Mouse (Mus musculus) forebrain, embryonic 12.5 days (tissue): ENCODE measurements around the gene Dscam. TPM values are rescaled to one million over a fixed set of nuclear protein-coding genes. Genes with fewer than 3 reads are reported as not detected.

ENCODE experiments used
- ATAC-seq: fragments of 200-750 bp; cut with Nextera tagmentation; 2 replicates; pipeline ENCODE4 v1.8.0; 2017; ENCODE audit warnings: moderate TSS enrichment; ENCODE audit not compliant: low FRiP score
- H3K27ac ChIP-seq: fragments of 300-500 bp; sonication (generic); 2 replicates; pipeline ENCODE4 v1.5.1; 2016; ENCODE audit warnings: mild to moderate bottlenecking
- H3K27me3 ChIP-seq: fragments of 300-500 bp; sonication (generic); 2 replicates; pipeline ENCODE4 v1.6.1; 2016; ENCODE audit warnings: mild to moderate bottlenecking
- H3K36me3 ChIP-seq: fragments of 300-500 bp; sonication (generic); replicated peaks from 2 replicates; pipeline ENCODE4 v1.6.1; 2016; ENCODE audit warnings: mild to moderate bottlenecking
- H3K4me1 ChIP-seq: fragments of 300-500 bp; sonication (generic); 2 replicates; pipeline ENCODE4 v1.6.1; 2016
- H3K4me2 ChIP-seq: fragments of 300-500 bp; sonication (generic); 2 replicates; pipeline ENCODE4 v1.6.1; 2016; ENCODE audit warnings: mild to moderate bottlenecking, moderate library complexity
- H3K4me3 ChIP-seq: fragments of 300-500 bp; sonication (generic); replicated peaks from 2 replicates; pipeline ENCODE4 v1.5.1; 2016; ENCODE audit warnings: mild to moderate bottlenecking
- H3K9ac ChIP-seq: fragments of 300-500 bp; sonication (generic); 2 replicates; pipeline ENCODE4 v1.6.1; 2016; ENCODE audit warnings: mild to moderate bottlenecking
- H3K9me3 ChIP-seq: fragments of 300-500 bp; sonication (generic); 2 replicates; pipeline ENCODE4 v1.6.1; 2016
- WGBS: fragments of 180-500 bp; shearing (Covaris S2); methylation state at CpG from one replicate; pipeline ENCODE4 v1.1.7; 2016; 5-methylcytosine and 5-hydroxymethylcytosine counted together
- polyA plus RNA-seq: library from polyadenylated mRNA; unstranded; fragments of >200 nt; fragmentation: Nextera tagmentation; extraction: Ambion mirVana; gene quantifications from 2 replicates; pipeline ENCODE4 v1.2.1, GENCODE M21; 2016

Gene Dscam
- polyA plus RNA-seq, 1 experiment from 2014 or later = 2.6 TPM

DNA sequence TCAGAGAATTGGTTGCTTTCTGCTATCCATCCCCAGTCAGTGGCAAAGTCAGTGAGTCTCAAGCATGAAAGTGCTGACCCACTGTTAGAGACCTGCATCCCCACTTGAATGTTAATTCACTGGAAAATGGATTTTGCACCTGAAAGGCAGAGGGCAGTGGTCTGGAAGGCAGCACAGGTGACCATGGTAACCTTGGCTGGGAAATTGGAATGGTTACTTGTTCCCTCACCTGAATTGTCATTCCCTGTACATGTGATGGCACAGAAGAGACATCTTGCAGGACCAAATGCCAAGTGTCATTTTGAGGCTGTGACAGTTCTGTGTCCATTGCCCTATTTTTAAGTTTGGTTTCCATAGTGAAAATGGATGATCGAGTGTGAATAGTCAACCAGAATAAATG, 434.1 kb downstream of the Dscam start:
- Histone ChIP-seq H3K27ac (no peak overlapping the region), H3K9me3 (no peaks in the 10 kb centered on the region), H3K9ac (no peak overlapping the region), H3K4me3 (no peak overlapping the region), H3K4me1 (no peaks in the 10 kb centered on the region), H3K4me2 (no peak overlapping the region), H3K36me3 (no peaks in the 10 kb centered on the region), H3K27me3 (no peaks in the 10 kb centered on the region)
- no peak for ATAC-seq
- 83% methylated on average over 1 of the region's 1 CpGs for WGBS

DNA sequence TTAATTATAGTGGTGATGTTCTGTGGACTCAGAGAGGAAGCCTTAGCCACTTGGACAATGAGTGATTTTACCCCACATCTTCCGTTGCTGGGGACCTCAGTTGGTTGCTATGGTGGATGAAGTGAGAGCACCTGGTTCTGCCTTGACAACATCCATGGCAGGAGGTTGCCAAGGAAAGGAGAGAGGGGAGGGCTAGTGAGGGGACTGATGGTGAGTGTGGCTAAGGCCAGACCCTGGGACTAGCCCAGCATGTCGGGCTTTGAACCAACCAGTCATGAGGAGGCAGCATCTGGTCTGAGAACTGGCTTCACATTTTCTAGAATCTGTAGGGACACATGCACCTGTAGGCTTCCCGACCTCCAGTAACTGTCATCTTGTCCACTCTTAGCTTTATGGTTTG, 439.7 kb downstream of the Dscam start:
- ATAC-seq = no peak
- 71% methylated on average over 3 of the region's 3 CpGs for WGBS
- H3K36me3 ChIP-seq = no peaks in the 10 kb centered on the region

DNA sequence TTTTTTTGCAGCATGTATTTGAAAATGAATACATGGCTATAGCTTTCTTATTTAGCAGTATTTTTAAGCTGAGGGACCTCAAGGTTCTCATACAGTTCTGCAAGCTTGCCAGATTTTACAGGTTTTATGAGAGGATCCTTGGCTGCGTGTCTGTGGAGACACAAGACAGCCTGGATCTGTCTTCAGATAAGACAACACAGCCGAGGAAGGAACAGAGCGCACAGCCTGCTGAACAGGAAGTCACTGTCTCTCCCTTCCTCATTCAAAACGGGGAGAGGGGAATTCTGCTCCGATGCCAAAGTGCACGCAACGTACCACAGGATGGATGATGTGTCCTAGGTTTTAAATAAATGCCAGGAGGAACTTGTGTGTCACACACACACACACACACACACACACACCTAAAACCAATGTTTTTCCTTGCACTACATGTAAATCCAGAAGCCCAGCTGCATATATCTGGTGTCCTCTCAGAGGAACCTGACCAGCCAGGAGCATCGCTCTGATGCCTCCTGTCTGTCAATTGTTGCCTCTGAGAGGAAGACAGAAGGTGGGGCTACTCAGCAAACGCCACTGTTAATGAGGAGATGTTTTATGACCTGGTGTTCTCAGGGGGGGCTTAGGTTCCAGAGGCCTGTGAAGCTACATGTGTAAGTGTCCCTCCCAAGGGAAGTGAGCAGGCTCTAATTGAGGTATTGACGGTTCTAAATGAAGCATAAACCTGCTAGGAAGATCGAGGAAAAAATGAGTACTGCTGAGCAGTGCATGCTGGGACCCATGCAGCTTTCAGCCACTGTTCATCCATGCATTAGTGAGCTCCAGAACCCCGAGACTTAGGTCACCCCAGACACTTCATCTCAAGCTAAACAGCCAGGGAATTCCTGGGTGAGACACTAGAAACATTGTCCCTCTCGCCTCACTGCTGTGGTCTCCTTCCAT, 442.4 kb downstream of the Dscam start:
- no peak overlapping the region for H3K4me2 ChIP-seq
- H3K4me1 ChIP-seq = peaks cover 28% of the 10 kb centered on the region
- no peak overlapping the region for H3K4me3 ChIP-seq
- 0 out of 2 replicates have a peak, but pooled peaks have one; percentile 36 for ATAC-seq
- no peaks in the 10 kb centered on the region for H3K36me3 ChIP-seq
- H3K27ac ChIP-seq = no peak overlapping the region
- H3K9ac ChIP-seq = no peak overlapping the region
- no peaks in the 10 kb centered on the region for H3K9me3 ChIP-seq
- WGBS = 67% methylated on average over 13 of the region's 13 CpGs
- H3K27me3 ChIP-seq = peaks cover 15% of the 10 kb centered on the region

More for the DNA sequence above, 439.7 kb downstream of the Dscam start:
- H3K4me2 ChIP-seq = no peak overlapping the region
- no peak overlapping the region for H3K4me3 ChIP-seq
- peaks cover 9% of the 10 kb centered on the region for H3K4me1 ChIP-seq
- no peak overlapping the region for H3K9ac ChIP-seq
- H3K27me3 ChIP-seq = peaks cover 8% of the 10 kb centered on the region; the same call in 1 of the 2 replicates
- H3K9me3 ChIP-seq = no peaks in the 10 kb centered on the region
- no peak overlapping the region for H3K27ac ChIP-seq

DNA sequence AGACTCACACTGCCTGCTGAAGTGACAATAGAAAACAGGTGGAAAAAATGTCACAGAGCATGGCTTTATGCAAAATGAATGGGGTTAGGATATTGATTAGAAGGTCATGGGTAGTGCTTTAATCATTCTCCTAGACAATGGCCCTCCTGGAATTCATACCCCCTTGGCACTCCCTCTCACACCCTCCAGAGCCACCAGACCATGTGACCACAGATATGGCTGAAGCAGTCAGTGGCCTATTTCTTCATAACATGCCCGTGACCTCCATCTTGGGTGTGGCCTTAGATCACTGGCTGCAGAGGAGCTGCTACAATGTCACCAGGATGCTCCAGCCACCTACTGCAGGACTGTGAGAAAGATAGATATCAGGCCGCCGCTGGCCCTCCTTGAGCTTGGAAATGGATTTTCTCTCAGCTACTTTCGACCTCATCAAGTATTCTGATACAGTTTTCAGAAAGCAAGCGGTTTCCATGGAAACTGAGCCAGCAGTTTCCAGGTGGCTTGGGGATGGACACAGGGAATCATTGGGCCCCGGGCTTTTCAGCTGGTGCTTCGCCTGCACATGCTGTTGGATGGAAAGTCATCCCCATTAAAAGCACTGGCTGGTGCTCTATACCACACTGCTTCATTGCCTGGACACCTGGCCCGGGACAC, 445.4 kb downstream of the Dscam start:
- peaks cover 21% of the 10 kb centered on the region for H3K27me3 ChIP-seq
- H3K36me3 ChIP-seq = no peaks in the 10 kb centered on the region
- peaks cover 28% of the 10 kb centered on the region for H3K4me1 ChIP-seq
- H3K9ac ChIP-seq = no peak overlapping the region
- WGBS = 76% methylated on average over 8 of the region's 8 CpGs
- 0 out of 2 replicates have a peak overlapping the region, but pooled peaks have one; percentile 5 for H3K27ac ChIP-seq
- H3K9me3 ChIP-seq = no peaks in the 10 kb centered on the region
- no peak overlapping the region for H3K4me3 ChIP-seq
- H3K4me2 ChIP-seq = no peak overlapping the region
- peak; percentile 44; the same call in 1 of the 2 replicates for ATAC-seq

DNA sequence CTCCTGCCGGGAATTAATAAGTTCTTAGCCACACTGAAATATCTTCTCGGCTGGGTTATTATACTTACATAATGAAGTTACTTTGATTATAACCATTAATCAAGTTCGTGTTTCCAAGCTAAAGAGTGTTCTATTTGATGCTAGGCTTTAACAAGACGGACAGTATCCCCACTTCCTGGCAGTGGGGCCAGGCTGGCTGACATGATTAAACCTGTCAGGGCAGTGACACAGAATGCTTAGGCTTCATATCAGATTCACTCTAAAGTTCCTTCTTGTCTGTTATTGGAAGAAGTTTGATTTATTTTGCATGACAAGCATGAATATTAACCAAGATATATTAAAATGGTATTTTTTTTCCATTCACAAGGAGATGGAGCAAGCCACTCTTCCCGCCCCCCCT, 446.0 kb downstream of the Dscam start:
- ATAC-seq = no peak

DNA sequence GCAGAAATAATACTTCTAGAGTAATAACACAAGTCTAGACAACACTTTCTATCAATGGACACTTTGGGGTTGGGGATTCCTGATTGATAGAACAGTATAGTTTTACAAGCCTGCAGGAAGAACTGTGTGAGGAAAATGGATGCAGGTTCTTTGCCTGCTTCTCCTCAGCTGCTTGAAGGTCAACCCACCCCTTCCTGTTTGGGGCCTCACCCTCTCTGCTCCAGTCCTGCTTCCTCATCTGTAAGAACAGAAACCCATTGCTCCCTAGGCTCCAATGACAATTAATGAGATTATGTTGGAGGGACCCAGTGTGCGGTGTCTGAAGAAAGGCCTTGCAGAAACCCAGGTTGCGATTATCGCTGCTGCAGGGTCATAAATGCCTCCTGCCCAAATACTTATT, 446.4 kb downstream of the Dscam start:
- 38% methylated on average over 3 of the region's 3 CpGs for whole genome bisulfite sequencing
- ATAC-seq = no peak
- Histone ChIP-seq H3K4me3 (no peak overlapping the region), H3K9me3 (no peaks in the 10 kb centered on the region), H3K36me3 (no peaks in the 10 kb centered on the region), H3K27me3 (peaks cover 22% of the 10 kb centered on the region), H3K9ac (no peak overlapping the region), H3K27ac (no peak overlapping the region), H3K4me1 (peaks cover 28% of the 10 kb centered on the region), H3K4me2 (no peak overlapping the region)

More for the DNA sequence above, 446.0 kb downstream of the Dscam start:
- Histone ChIP-seq H3K27ac (no peak overlapping the region), H3K9ac (no peak overlapping the region), H3K4me2 (no peak overlapping the region), H3K9me3 (no peaks in the 10 kb centered on the region), H3K27me3 (peaks cover 21% of the 10 kb centered on the region), H3K36me3 (no peaks in the 10 kb centered on the region), H3K4me3 (no peak overlapping the region), H3K4me1 (peaks cover 28% of the 10 kb centered on the region)
- 29% methylated on average over 5 of the region's 5 CpGs for WGBS

DNA sequence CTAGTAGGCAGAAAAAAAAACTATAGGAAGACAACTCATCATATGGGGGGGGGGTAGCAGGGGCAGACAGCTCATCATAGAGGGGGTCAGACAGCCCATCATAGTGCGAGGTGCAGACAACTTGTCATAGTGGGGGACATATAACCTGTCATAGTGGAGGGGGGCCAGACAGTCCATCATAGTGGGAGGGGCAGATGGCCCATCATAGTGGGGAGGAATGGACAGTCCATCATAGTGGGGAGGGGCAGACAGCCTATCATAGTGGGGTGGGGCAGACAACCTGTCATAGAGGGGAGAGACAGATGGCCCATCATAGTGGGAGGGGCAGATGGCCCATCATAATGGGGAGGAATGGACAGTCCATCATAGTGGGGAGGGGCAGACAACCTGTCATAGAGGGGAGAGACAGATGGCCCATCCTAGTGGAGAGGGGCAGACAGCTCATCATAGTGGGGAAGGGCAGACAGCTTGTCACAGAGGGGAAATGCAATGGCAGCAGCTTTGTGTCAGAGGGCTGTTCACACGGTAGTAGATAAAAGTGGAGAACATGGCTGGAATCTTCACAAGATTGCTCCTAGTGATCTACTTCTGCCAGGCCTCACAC, 447.4 kb downstream of the Dscam start:
- H3K9ac ChIP-seq = no peak overlapping the region
- H3K27ac ChIP-seq = no peak overlapping the region
- H3K4me3 ChIP-seq = no peak overlapping the region
- no peaks in the 10 kb centered on the region for H3K9me3 ChIP-seq
- peaks cover 24% of the 10 kb centered on the region for H3K27me3 ChIP-seq
- H3K4me2 ChIP-seq = no peak overlapping the region
- H3K36me3 ChIP-seq = no peaks in the 10 kb centered on the region
- peaks cover 22% of the 10 kb centered on the region for H3K4me1 ChIP-seq
- ATAC-seq = no peak
- WGBS = 94% methylated on average over 2 of the region's 2 CpGs

DNA sequence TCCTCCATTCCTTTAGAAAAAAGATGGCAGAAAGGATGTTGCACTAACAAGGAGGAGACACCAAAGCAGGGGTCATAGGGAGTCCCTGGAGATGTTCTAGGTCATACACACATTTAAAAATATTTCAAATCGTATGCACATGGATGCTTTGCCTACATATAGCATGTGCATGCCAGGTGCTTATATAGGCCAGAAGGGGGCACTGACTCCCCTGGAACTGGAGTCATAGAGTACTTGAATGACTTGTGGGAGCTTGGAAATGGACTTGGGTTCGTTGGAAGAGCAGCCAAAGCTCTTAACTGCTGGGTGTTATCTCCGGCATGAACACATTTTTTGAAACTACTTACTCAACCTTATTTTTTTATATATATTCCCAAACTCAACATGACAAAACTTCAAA, 448.4 kb downstream of the Dscam start:
- Histone ChIP-seq H3K27me3 (peaks cover 21% of the 10 kb centered on the region), H3K27ac (no peak overlapping the region)

DNA sequence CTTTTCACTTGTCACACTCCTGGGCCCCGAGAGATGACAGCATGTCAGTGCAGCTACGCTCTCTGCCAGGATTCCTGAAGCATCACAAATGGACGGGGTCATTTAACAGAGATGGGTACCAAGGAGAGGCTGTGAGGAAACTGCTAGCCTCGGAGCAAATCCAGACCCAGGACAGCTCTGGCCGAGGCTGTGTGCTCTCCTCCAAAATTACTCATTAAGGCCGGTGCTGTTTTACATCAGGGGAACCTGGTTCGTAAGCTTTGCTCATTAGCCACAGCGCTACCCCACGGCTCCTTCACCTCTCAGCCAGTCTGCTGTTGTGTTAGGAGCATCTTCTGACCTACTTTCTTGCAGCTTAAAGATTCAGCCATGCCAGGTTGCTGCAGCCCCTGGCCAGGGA, 449.3 kb downstream of the Dscam start:
- Histone ChIP-seq H3K4me3 (no peak overlapping the region), H3K4me1 (peaks cover 21% of the 10 kb centered on the region), H3K4me2 (no peak overlapping the region), H3K27me3 (peaks cover 17% of the 10 kb centered on the region; the same call in 1 of the 2 replicates), H3K9ac (no peak overlapping the region), H3K36me3 (no peaks in the 10 kb centered on the region), H3K9me3 (no peaks in the 10 kb centered on the region), H3K27ac (no peak overlapping the region)
- ATAC-seq = 0 out of 2 replicates have a peak, but pooled peaks have one; percentile 27
- WGBS = 68% methylated on average over 9 of the region's 9 CpGs

More for the DNA sequence above, 448.4 kb downstream of the Dscam start:
- Histone ChIP-seq H3K4me3 (no peak overlapping the region), H3K9ac (no peak overlapping the region), H3K9me3 (no peaks in the 10 kb centered on the region), H3K4me2 (no peak overlapping the region), H3K36me3 (no peaks in the 10 kb centered on the region), H3K4me1 (peaks cover 21% of the 10 kb centered on the region)
- ATAC-seq = no peak
- WGBS = 64% methylated on average over 3 of the region's 3 CpGs

DNA sequence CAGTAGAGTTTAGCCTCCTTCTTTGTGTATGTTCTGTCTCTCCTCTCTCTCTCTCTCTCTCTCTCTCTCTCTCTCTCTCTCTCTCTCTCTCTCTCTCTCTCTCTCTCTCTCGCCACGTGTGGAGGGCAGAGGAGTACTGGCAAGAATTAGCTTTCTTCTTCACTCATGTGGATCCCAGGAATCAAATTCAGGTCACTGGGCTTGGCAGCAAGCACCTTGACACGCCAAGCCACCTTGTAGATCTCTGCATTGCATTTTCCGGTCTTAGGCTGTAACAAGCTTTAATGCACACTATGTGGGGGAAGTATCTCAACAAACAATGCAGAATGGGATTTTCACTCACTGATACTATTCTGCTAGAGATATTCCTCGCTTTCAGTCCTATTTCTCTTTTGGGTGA, 449.9 kb downstream of the Dscam start:
- H3K4me3 ChIP-seq = no peak overlapping the region
- H3K9me3 ChIP-seq = no peaks in the 10 kb centered on the region
- no peak for ATAC-seq
- WGBS = 76% methylated on average over 3 of the region's 5 CpGs
- H3K9ac ChIP-seq = no peak overlapping the region
- H3K27ac ChIP-seq = no peak overlapping the region
- H3K4me1 ChIP-seq = peaks cover 16% of the 10 kb centered on the region
- H3K27me3 ChIP-seq = peaks cover 17% of the 10 kb centered on the region; the same call in 1 of the 2 replicates
- H3K4me2 ChIP-seq = no peak overlapping the region
- H3K36me3 ChIP-seq = no peaks in the 10 kb centered on the region

DNA sequence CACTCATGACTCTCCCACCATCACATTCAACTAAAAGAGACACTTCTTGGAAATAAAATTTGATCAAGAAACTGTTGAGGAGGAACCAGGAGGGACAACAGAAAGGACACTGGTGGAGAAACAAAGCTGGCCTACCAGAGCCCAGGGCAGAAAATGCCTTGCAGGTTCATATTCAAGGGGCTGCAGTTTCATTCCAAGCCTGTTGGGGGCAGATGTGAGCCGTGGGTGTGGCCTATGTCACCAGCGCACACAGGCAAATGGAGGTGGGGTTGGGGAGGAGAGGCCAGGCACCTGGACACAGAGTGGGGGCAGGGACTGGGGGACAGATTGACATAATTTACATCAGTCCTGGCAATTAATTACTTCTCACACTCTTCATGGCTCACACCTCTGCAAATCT, 452.3 kb downstream of the Dscam start:
- Histone ChIP-seq H3K4me2 (no peak overlapping the region), H3K9me3 (no peaks in the 10 kb centered on the region), H3K9ac (no peak overlapping the region), H3K27me3 (peaks cover 11% of the 10 kb centered on the region; the same call in 1 of the 2 replicates), H3K36me3 (no peaks in the 10 kb centered on the region), H3K4me1 (no peaks in the 10 kb centered on the region; the same call in 1 of the 2 replicates), H3K27ac (no peak overlapping the region), H3K4me3 (no peak overlapping the region)
- no peak for ATAC-seq
- WGBS = 6% methylated on average over 2 of the region's 2 CpGs

DNA sequence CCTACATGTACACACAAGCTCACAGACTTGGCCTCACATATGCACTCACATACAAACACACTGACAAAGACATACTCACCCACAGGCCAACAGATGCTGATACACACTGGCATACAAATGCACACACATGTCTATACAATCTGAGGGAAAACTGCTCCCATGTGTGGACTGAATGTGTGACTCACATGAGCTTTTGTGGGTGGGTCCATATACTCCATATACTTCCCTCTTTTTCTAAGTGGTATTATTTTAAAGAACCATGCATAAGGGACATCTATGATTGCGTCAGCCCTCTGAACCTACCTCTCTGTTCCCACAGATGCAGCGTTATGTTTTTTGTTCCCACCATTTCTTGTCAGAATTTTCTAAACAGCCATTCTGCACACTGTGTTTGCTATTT, 453.9 kb downstream of the Dscam start:
- Histone ChIP-seq H3K27me3 (peaks cover 7% of the 10 kb centered on the region; the same call in 1 of the 2 replicates), H3K9me3 (no peaks in the 10 kb centered on the region), H3K4me1 (no peaks in the 10 kb centered on the region; the same call in 1 of the 2 replicates), H3K4me3 (no peak overlapping the region), H3K4me2 (no peak overlapping the region), H3K27ac (no peak overlapping the region), H3K9ac (no peak overlapping the region), H3K36me3 (no peaks in the 10 kb centered on the region)
- 100% methylated on average over 2 of the region's 2 CpGs for WGBS
- no peak for ATAC-seq
